Mouse (Mus musculus): Measurements from ENCODE around the gene Vmn2r12.
"Not testable (repeated sequence)": the region's sequence is repeated elsewhere in the genome, so short reads cannot be mapped to it uniquely, and the experiment has no call there.

The Vmn2r12 gene

DNA sequence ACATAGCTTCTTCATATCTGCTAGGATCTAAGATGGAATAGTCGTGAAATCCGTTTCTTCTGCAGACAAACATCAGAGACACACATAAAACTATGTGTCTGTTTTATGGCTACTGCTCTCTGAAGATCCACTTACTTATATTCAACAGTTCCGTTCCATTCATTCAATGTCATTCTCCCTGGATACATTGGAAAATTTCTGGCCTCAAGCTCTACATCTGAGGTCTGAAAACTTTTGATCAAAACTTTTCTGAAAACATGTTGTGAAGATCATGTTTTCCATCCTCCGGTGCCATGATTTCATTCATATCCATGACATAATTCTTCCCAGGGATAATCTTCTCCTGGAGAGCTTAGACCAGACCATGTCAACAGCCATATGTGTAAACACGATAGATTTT lies at the start of gene Vmn2r12:
Gene Vmn2r12 (minus strand): TSS at position 101 of the 400 bp plus-strand sequence.
- DNase-seq (ENCODE audit: low spot score in 2 of 2) = not testable (repeated sequence)

DNA sequence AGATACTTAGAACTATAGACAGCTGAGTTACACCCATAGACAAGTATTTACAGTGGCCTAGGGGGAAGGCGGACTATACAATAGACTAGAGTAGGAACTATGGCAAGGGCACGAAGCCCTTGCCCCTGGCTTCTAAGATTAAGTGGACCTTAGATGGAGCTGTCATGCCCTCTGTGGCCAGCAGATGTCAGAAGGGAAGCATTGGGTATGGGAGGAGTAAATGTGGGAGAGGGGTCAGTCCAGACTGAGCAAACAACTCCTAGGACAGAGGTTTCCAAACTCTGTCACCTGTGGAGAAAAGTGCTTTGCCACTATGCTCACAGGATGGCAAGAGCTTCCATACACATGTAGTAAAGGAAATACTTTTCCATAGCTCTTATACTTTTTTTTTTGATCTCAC lies 41.8 kb upstream of the Vmn2r12 start:
- DNase-seq (ENCODE audit: low spot score in 2 of 2) = no peak

DNA sequence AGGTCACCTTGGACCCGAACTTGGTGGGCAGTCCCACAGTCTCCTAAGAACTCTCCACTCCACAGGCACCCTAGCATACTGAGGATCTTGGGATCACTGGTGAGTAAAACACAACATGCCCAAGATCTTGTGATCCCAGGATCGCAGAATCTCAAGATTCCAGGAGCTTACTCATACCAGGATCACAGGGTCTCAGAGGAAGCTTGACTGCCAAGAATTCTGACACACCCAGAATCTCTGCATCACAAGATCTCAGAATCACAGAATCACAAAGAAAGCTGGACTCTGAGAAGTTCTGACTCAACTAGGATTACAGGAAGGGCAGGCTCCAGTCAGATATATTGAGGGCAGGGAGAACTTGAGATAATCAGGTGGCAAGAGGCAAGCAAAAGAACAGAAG lies 39.0 kb upstream of the Vmn2r12 start:
- DNase-seq (ENCODE audit: low spot score in 2 of 2) = no peak

DNA sequence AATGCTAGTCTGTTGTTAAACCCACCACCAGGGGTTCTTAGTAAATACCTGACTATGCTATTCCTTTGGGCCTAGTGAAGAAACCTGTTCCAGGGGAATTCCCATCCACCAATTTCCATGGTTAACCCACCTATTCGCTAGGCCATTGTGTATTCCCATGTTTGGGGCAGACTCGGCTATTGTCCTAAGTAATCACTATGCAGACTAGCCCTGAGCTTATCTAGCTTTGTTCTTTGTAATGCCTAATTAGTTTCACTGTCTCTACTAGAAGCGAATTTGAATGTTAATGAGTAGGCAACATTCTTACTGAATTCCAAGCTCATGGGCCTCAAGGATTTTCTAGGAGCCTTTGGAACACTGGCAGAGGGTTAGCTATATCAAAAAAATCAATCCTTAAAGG lies 1.3 kb downstream of the Vmn2r12 start:
- DNase-seq (ENCODE audit: low spot score in 2 of 2) = not testable (repeated sequence)

DNA sequence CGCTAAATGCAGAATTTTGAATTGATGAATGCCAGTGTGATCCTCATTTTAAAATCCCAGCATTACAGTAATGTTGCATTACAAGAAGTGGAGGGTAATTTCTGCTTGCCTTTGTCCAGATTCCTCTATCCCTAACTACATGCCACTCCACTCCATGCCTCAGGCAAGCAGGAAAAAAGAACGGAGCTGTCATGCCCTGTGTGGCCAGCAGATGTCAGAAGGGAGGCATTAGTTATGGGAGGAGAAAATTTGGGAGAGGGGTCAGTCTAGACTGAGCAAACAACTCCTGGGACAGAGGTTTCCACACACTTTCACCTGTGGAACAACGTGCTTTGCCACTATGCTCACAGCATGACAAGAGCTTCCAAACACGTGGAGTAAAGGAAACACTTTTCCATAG lies 25.7 kb downstream of the Vmn2r12 start:
- DNase-seq (ENCODE audit: low spot score in 2 of 2) = not testable (repeated sequence)

DNA sequence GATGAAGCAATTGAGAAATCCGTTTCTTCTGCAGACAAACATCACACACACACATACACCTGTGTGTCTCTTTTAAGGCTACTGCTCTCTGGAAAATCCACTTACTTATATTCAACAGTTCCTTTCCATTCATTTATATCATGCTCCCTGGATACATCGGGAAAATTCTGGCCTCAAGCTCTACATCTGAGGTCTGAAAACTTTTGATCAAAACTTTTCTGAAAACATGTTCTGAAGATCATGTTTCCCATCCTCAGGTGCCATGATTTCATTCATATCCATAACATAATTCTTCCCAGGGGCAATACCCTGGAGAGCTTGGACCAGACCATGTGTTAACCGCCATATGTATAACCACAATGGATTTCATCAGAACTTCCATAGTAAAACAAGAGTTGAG lies 38.3 kb downstream of the Vmn2r12 start, which contains the start of gene Vmn2r11:
Gene Vmn2r11 (minus strand): TSS at position 101 of the 400 bp plus-strand sequence.
- DNase-seq (ENCODE audit: low spot score in 2 of 2) = not testable (repeated sequence)

DNA sequence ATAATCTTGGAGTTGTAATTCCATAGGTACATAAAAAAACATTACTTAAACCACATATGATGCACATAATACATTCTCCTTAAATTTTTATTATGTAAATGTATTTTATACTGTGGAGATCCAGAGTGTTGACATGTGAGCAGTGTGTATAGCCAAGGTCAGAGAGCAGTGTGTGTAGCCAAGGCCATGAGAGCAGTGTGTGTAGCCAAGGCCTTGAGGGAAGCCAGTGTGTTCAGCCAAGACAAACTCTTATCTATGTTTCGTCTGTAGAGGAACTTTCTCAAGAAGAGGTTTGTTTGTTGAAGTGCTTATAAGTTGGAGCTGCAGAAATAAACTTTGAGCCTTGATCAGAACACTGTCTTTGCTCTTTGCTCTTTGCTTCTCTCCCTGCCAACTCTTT lies 42.5 kb downstream of the Vmn2r12 start:
- DNase-seq (ENCODE audit: low spot score in 2 of 2) = no peak

All from cerebellum, postnatal 4 days (tissue).